Mouse (Mus musculus) CH12.LX (cell line): Measurements from ENCODE around the gene 2810459M11Rik.

Source experiments
- CHD2 ChIP-seq: IDR thresholded peaks from 2 replicates; pipeline ENCODE4 v1.6.1; 2011; ENCODE audit warnings: low read length, improper control_type of control experiment
- CTCF ChIP-seq, 2 experiments: IDR thresholded peaks in 1 of 2; conservative IDR thresholded peaks in 1 of 2; 2 replicates each; pipeline ENCODE4 v1.5.1; 2011 to 2012; ENCODE audit warnings: low read depth in 2 of 2, low read length in 2 of 2, improper control_type of control experiment in 1 of 2, inconsistent platforms in 1 of 2, mild to moderate bottlenecking in 1 of 2, moderate library complexity in 1 of 2
- E2F4 ChIP-seq: IDR thresholded peaks from 2 replicates; pipeline ENCODE4 v1.6.1; 2011; ENCODE audit warnings: low read depth, low read length, improper control_type of control experiment; ENCODE audit not compliant: insufficient replicate concordance
- EP300 ChIP-seq: IDR thresholded peaks from 2 replicates; pipeline ENCODE4 v1.6.1; 2011; ENCODE audit warnings: low read length, improper control_type of control experiment
- MAZ ChIP-seq: IDR thresholded peaks from 2 replicates; pipeline ENCODE4 v1.6.1; 2012; ENCODE audit warnings: low read depth, mild to moderate bottlenecking, inconsistent platforms, low read length, improper control_type of control experiment, moderate library complexity
- MXI1 ChIP-seq: IDR thresholded peaks from 2 replicates; pipeline ENCODE4 v1.6.1; 2011; ENCODE audit warnings: mild to moderate bottlenecking, low read depth, low read length, improper control_type of control experiment
- POLR2A ChIP-seq: IDR thresholded peaks from 2 replicates; pipeline ENCODE4 v1.6.1; 2011; ENCODE audit warnings: low read depth, mild to moderate bottlenecking, improper control_type of control experiment, low read length
- POLR2AphosphoS2 ChIP-seq: IDR thresholded peaks from 2 replicates; pipeline ENCODE4 v1.6.1; 2011; ENCODE audit warnings: low read depth, low read length, improper control_type of control experiment
- USF2 ChIP-seq: conservative IDR thresholded peaks from 2 replicates; pipeline ENCODE4 v1.6.1; 2011; ENCODE audit warnings: low read depth, low read length, improper control_type of control experiment
- ZKSCAN1 ChIP-seq: IDR thresholded peaks from 2 replicates; pipeline ENCODE4 v1.6.1; 2012; ENCODE audit warnings: low read depth, inconsistent platforms, low read length, improper control_type of control experiment, borderline replicate concordance

- no peak for TF ChIP-seq ZKSCAN1
- TF ChIP-seq CTCF (conservative IDR thresholded peaks at IDR 0.05 in 1 of 2, IDR thresholded peaks at IDR 0.05 in 1 of 2; ENCODE audit: low read depth in 2 of 2, low read length in 2 of 2), result peak in 1 of 2 experiments; percentile 45; a peak in 1 of 4 replicates
- no peak for TF ChIP-seq POLR2A
- TF ChIP-seq MXI1, result no peak
- TF ChIP-seq CHD2, result no peak
- no peak for TF ChIP-seq E2F4
- TF ChIP-seq POLR2AphosphoS2, result no peak
- TF ChIP-seq USF2, result no peak
- TF ChIP-seq MAZ, result no peak
- TF ChIP-seq EP300, result no peak
These were observed 16.9 kb downstream of the 2810459M11Rik start for GRCm38 (mm10) chr1:86062523-86062922.
